Mouse (Mus musculus) hindbrain, embryonic 11.5 days (tissue): ENCODE measurements around the gene Plxna2. TPM values are rescaled to one million over a fixed set of nuclear protein-coding genes. Genes with fewer than 3 reads are reported as not detected.

Experiments used
- ATAC-seq: fragments of 200-750 bp; cut with Nextera tagmentation; 2 replicates; pipeline ENCODE4 v1.8.0; 2017; ENCODE audit warnings: mild to moderate bottlenecking, moderate TSS enrichment, moderate library complexity; ENCODE audit not compliant: low FRiP score
- DNase-seq: peaks from one replicate; pipeline ENCODE4 v3.0.0-alpha.2; 2015; ENCODE audit warnings: low spot score
- H3K27ac ChIP-seq: fragments of 300-500 bp; sonication (generic); 2 replicates; pipeline ENCODE4 v1.5.1; 2014; ENCODE audit warnings: mild to moderate bottlenecking, low read depth, low read length
- H3K27me3 ChIP-seq: fragments of 300-500 bp; sonication (generic); 2 replicates; pipeline ENCODE4 v1.6.1; 2014; ENCODE audit warnings: mild to moderate bottlenecking, low read length, moderate library complexity, mixed read lengths; ENCODE audit not compliant: control insufficient read depth, insufficient read depth
- H3K36me3 ChIP-seq: fragments of 300-500 bp; sonication (generic); 2 replicates; pipeline ENCODE4 v1.6.1; 2014; ENCODE audit warnings: mild to moderate bottlenecking, low read length, moderate library complexity, mixed read lengths; ENCODE audit not compliant: control insufficient read depth, insufficient read depth
- H3K4me1 ChIP-seq: fragments of 300-500 bp; sonication (generic); replicated peaks from 2 replicates; pipeline ENCODE4 v1.6.1; 2014; ENCODE audit warnings: low read length, mixed read lengths; ENCODE audit not compliant: control insufficient read depth, insufficient read depth
- H3K4me2 ChIP-seq: fragments of 300-500 bp; sonication (generic); replicated peaks from 2 replicates; pipeline ENCODE4 v1.6.1; 2014; ENCODE audit warnings: mild to moderate bottlenecking, low read depth, low read length
- H3K4me3 ChIP-seq: fragments of 300-500 bp; sonication (generic); 2 replicates; pipeline ENCODE4 v1.5.1; 2014; ENCODE audit warnings: low read depth, low read length
- H3K9ac ChIP-seq: fragments of 300-500 bp; sonication (generic); 2 replicates; pipeline ENCODE4 v1.6.1; 2014; ENCODE audit warnings: low read depth, low read length
- H3K9me3 ChIP-seq: fragments of 300-500 bp; sonication (generic); 2 replicates; pipeline ENCODE4 v1.6.1; 2016; ENCODE audit warnings: low read length; ENCODE audit not compliant: control insufficient read depth
- WGBS: fragments of 180-500 bp; shearing (Covaris S2); extraction: QIAGEN DNeasy Blood & Tissue Kit; methylation state at CpG from one replicate; pipeline ENCODE4 v1.1.7; 2014; 5-methylcytosine and 5-hydroxymethylcytosine counted together
- polyA plus RNA-seq: library from polyadenylated mRNA; unstranded; fragments of >200 nt; fragmentation: Nextera tagmentation; extraction: Ambion mirVana; gene quantifications from 2 replicates; pipeline ENCODE4 v1.2.1, GENCODE M21; 2014

Gene Plxna2
- polyA plus RNA-seq, 1 experiment from 2014 or later: 25.4 TPM

- no peaks in the 10 kb centered on the region for H3K27me3 ChIP-seq
- H3K9ac ChIP-seq: no peak overlapping the region
- H3K9me3 ChIP-seq: no peaks in the 10 kb centered on the region
- H3K4me1 ChIP-seq: peaks cover 3% of the 10 kb centered on the region; the same call in 1 of the 2 replicates
- H3K4me3 ChIP-seq: no peak overlapping the region
- H3K36me3 ChIP-seq: no peaks in the 10 kb centered on the region
- DNase-seq: no peak
- ATAC-seq: no peak
- no peak overlapping the region for H3K27ac ChIP-seq
- H3K4me2 ChIP-seq: no peak overlapping the region
- 74% methylated on average over 1 of the region's 1 CpGs for WGBS
These were observed 99.4 kb downstream of the Plxna2 start for GRCm38 (mm10) chr1:194717451-194717874.

GRCm38 (mm10) chr1:194720406-194720805, 102.4 kb downstream of the Plxna2 start:
- Histone ChIP-seq H3K4me2 (no peak overlapping the region), H3K4me3 (no peak overlapping the region), H3K4me1 (peaks cover 3% of the 10 kb centered on the region; the same call in 1 of the 2 replicates), H3K27me3 (no peaks in the 10 kb centered on the region), H3K9ac (no peak overlapping the region), H3K36me3 (no peaks in the 10 kb centered on the region), H3K9me3 (no peaks in the 10 kb centered on the region), H3K27ac (peak overlapping the region; percentile 11; the same call in 1 of the 2 replicates)
- 62% methylated on average over 4 of the region's 4 CpGs for WGBS
- DNase-seq (peak; percentile 18), ATAC-seq (no peak)

- Histone ChIP-seq H3K9me3 (no peaks in the 10 kb centered on the region), H3K4me3 (no peak overlapping the region), H3K36me3 (no peaks in the 10 kb centered on the region), H3K4me1 (peaks cover 3% of the 10 kb centered on the region; the same call in 1 of the 2 replicates), H3K27me3 (no peaks in the 10 kb centered on the region), H3K27ac (peak overlapping the region; percentile 43; the same call in 1 of the 2 replicates), H3K9ac (no peak overlapping the region), H3K4me2 (no peak overlapping the region)
- peak; percentile 85 for ATAC-seq
- 61% methylated on average over 2 of the region's 2 CpGs for WGBS
- no peak for DNase-seq
These were observed 103.2 kb downstream of the Plxna2 start for GRCm38 (mm10) chr1:194721260-194721659.

- peaks cover 3% of the 10 kb centered on the region; the same call in 1 of the 2 replicates for H3K4me1 ChIP-seq
- H3K9ac ChIP-seq: no peak overlapping the region
- no peaks in the 10 kb centered on the region for H3K27me3 ChIP-seq
- no peak overlapping the region for H3K4me2 ChIP-seq
- ATAC-seq: no peak
- 58% methylated on average over 2 of the region's 2 CpGs for WGBS
- peak; percentile 75 for DNase-seq
- no peak overlapping the region for H3K27ac ChIP-seq
- H3K36me3 ChIP-seq: no peaks in the 10 kb centered on the region
- no peak overlapping the region for H3K4me3 ChIP-seq
- no peaks in the 10 kb centered on the region for H3K9me3 ChIP-seq
These were observed 104.3 kb downstream of the Plxna2 start for GRCm38 (mm10) chr1:194722329-194722728.

GRCm38 (mm10) chr1:194734836-194735235, 116.8 kb downstream of the Plxna2 start:
- no peak for DNase-seq
- no peaks in the 10 kb centered on the region for H3K36me3 ChIP-seq

GRCm38 (mm10) chr1:194739894-194740293, 121.9 kb downstream of the Plxna2 start:
- Histone ChIP-seq H3K4me2 (no peak overlapping the region), H3K27ac (no peak overlapping the region), H3K36me3 (no peaks in the 10 kb centered on the region), H3K4me3 (no peak overlapping the region), H3K9me3 (no peaks in the 10 kb centered on the region), H3K9ac (no peak overlapping the region), H3K27me3 (no peaks in the 10 kb centered on the region), H3K4me1 (no peaks in the 10 kb centered on the region)
- DNase-seq (no peak), ATAC-seq (no peak)

More at GRCm38 (mm10) chr1:194734836-194735235, 116.8 kb downstream of the Plxna2 start:
- WGBS: 85% methylated on average over 2 of the region's 2 CpGs
- H3K4me3 ChIP-seq: no peak overlapping the region
- H3K4me2 ChIP-seq: no peak overlapping the region
- no peaks in the 10 kb centered on the region for H3K27me3 ChIP-seq
- no peak for ATAC-seq
- H3K9ac ChIP-seq: no peak overlapping the region
- no peaks in the 10 kb centered on the region for H3K9me3 ChIP-seq
- no peak overlapping the region for H3K27ac ChIP-seq
- no peaks in the 10 kb centered on the region for H3K4me1 ChIP-seq

GRCm38 (mm10) chr1:194742901-194743422, 124.9 kb downstream of the Plxna2 start:
- no peak overlapping the region for H3K4me3 ChIP-seq
- H3K4me2 ChIP-seq: no peak overlapping the region
- no peaks in the 10 kb centered on the region for H3K27me3 ChIP-seq
- H3K27ac ChIP-seq: no peak overlapping the region
- no peaks in the 10 kb centered on the region for H3K36me3 ChIP-seq
- DNase-seq (no peak), ATAC-seq (no peak)
- 35% methylated on average over 2 of the region's 2 CpGs for WGBS
- no peak overlapping the region for H3K9ac ChIP-seq
- H3K9me3 ChIP-seq: no peaks in the 10 kb centered on the region
- no peaks in the 10 kb centered on the region for H3K4me1 ChIP-seq

- H3K4me2 ChIP-seq: no peak overlapping the region
- H3K27ac ChIP-seq: no peak overlapping the region
- WGBS: 74% methylated on average over 2 of the region's 2 CpGs
- no peaks in the 10 kb centered on the region for H3K27me3 ChIP-seq
- no peaks in the 10 kb centered on the region for H3K9me3 ChIP-seq
- H3K4me1 ChIP-seq: no peaks in the 10 kb centered on the region
- no peak overlapping the region for H3K4me3 ChIP-seq
- H3K36me3 ChIP-seq: no peaks in the 10 kb centered on the region
- no peak for DNase-seq
- H3K9ac ChIP-seq: no peak overlapping the region
- ATAC-seq: no peak
These were observed 127.3 kb downstream of the Plxna2 start for GRCm38 (mm10) chr1:194745177-194745934.
